In genomic region chr1:128441129-128441473, GRCm38 (mm10) we compare ENCODE assay signal across 16 mouse cellular contexts. TPM values are rescaled to one million over a fixed set of nuclear protein-coding genes. Genes with fewer than 3 reads are reported as not detected.
DNase-seq lines count a peak whose midpoint lies in the region; ATAC-seq and TF ChIP-seq lines count a peak whose summit lies in the region.
"Had no signal": no experiment of that assay in that cellular context is flagged by ENCODE, and none has a peak within 500 bp of the region (broad histone marks: within the 10 kb centered on the region; RNA-seq: fewer than 3 reads in every experiment).

No protein-coding gene starts in this region.

- peak; percentile 52 for ATAC-seq in midbrain, embryonic 11.5 days (ENCODE audit: low FRiP score)
- ATAC-seq in midbrain, postnatal 0 days (ENCODE audit: low FRiP score), result no peak
- no peak for ATAC-seq in forebrain, embryonic 14.5 days
- ATAC-seq in midbrain, embryonic 13.5 days, result no peak
- ATAC-seq: CD4-positive, CD25-positive, alpha-beta regulatory T cell, adult 4 months; intestine, embryonic 16.5 days; Patski had no signal

- H3K4me3 ChIP-seq in heart, adult 2 months, result no peak overlapping the region
- no peak overlapping the region for H3K4me3 ChIP-seq in midbrain, embryonic 11.5 days (ENCODE audit: low read depth, low read length)
- no peak overlapping the region for H3K4me3 ChIP-seq in midbrain, postnatal 0 days (ENCODE audit: low read depth, low read length)
- H3K4me3 ChIP-seq in forebrain, embryonic 14.5 days (ENCODE audit: low read depth, low read length), result no peak overlapping the region
- no peak overlapping the region for H3K4me3 ChIP-seq in midbrain, embryonic 13.5 days (replicated peaks)

- no peak overlapping the region for H3K9ac ChIP-seq in heart, adult 2 months (ENCODE audit: low read depth, low read length)
- no peak overlapping the region for H3K9ac ChIP-seq in midbrain, embryonic 11.5 days (ENCODE audit: low read length)
- no peak overlapping the region for H3K9ac ChIP-seq in midbrain, postnatal 0 days (replicated peaks; ENCODE audit: low read length, poor library complexity, severe bottlenecking)
- H3K9ac ChIP-seq in forebrain, embryonic 14.5 days (ENCODE audit: low read length), result no peak overlapping the region
- H3K9ac ChIP-seq in midbrain, embryonic 13.5 days (replicated peaks), result no peak overlapping the region

- no peaks in the 10 kb centered on the region for H3K9me3 ChIP-seq in midbrain, embryonic 11.5 days (ENCODE audit: control insufficient read depth, low read length)
- H3K9me3 ChIP-seq in midbrain, postnatal 0 days (ENCODE audit: low read length), result no peaks in the 10 kb centered on the region
- no peaks in the 10 kb centered on the region for H3K9me3 ChIP-seq in forebrain, embryonic 14.5 days (replicated peaks; ENCODE audit: control insufficient read depth, low read length)
- no peaks in the 10 kb centered on the region for H3K9me3 ChIP-seq in midbrain, embryonic 13.5 days

- no peak for TF ChIP-seq POLR2A in heart, adult 2 months (IDR thresholded peaks at IDR 0.05; ENCODE audit: insufficient read depth, low read depth, low read length)

- no peak for TF ChIP-seq CTCF in heart, adult 2 months (IDR thresholded peaks at IDR 0.05)
- no peak for TF ChIP-seq CTCF in midbrain, postnatal 0 days (IDR thresholded peaks at IDR 0.05)

- peak overlapping the region; percentile 64 for H3K27ac ChIP-seq in heart, adult 2 months
- H3K27ac ChIP-seq in midbrain, embryonic 11.5 days (ENCODE audit: low read depth, low read length), result no peak overlapping the region
- no peak overlapping the region for H3K27ac ChIP-seq in midbrain, postnatal 0 days (ENCODE audit: low read depth, low read length)
- H3K27ac ChIP-seq in forebrain, embryonic 14.5 days (ENCODE audit: low read depth, low read length), result no peak overlapping the region
- no peak overlapping the region for H3K27ac ChIP-seq in midbrain, embryonic 13.5 days

- WGBS in heart, adult 2 months, result 18% methylated on average over 5 of the region's 5 CpGs
- WGBS in midbrain, embryonic 11.5 days, result 33% methylated on average over 5 of the region's 5 CpGs
- WGBS in midbrain, postnatal 0 days, result 35% methylated on average over 5 of the region's 5 CpGs
- WGBS in forebrain, embryonic 14.5 days, result 43% methylated on average over 5 of the region's 5 CpGs
- 35% methylated on average over 5 of the region's 5 CpGs for WGBS in midbrain, embryonic 13.5 days

- no peak overlapping the region for H3K4me2 ChIP-seq in midbrain, embryonic 11.5 days
- no peak overlapping the region for H3K4me2 ChIP-seq in midbrain, postnatal 0 days (ENCODE audit: low read depth, low read length, poor library complexity, severe bottlenecking)
- H3K4me2 ChIP-seq in forebrain, embryonic 14.5 days (ENCODE audit: low read length), result no peak overlapping the region
- H3K4me2 ChIP-seq in midbrain, embryonic 13.5 days (replicated peaks), result 0 out of 2 replicates have a peak overlapping the region, but pooled peaks have one; percentile 11

- no peaks in the 10 kb centered on the region for H3K27me3 ChIP-seq in heart, adult 2 months (ENCODE audit: control insufficient read depth, insufficient read depth, low read length)
- no peaks in the 10 kb centered on the region; the same call in 1 of the 2 replicates for H3K27me3 ChIP-seq in midbrain, embryonic 11.5 days (ENCODE audit: control insufficient read depth, insufficient read depth, low read length)
- no peaks in the 10 kb centered on the region for H3K27me3 ChIP-seq in midbrain, postnatal 0 days (ENCODE audit: insufficient read depth, low read length)
- H3K27me3 ChIP-seq in forebrain, embryonic 14.5 days (replicated peaks; ENCODE audit: control insufficient read depth, insufficient read depth, low read length), result no peaks in the 10 kb centered on the region
- H3K27me3 ChIP-seq in midbrain, embryonic 13.5 days, result peaks cover 3% of the 10 kb centered on the region; the same call in 1 of the 2 replicates
- H3K27me3 ChIP-seq: Patski had no signal

- DNase-seq in heart, adult 2 months, result no peak
- DNase-seq in heart, postnatal 10 days, result no peak
- DNase-seq in midbrain, embryonic 11.5 days (ENCODE audit: low spot score, missing footprints), result no peak
- DNase-seq in midbrain, postnatal 0 days (ENCODE audit: low spot score), result no peak
- peak; percentile 10 for DNase-seq in forebrain, embryonic 14.5 days (ENCODE audit: low spot score)
- no peak for DNase-seq in spleen, adult 18-20 months
- no peak for DNase-seq in urinary bladder, postnatal 14 days (ENCODE audit: low spot score)
- DNase-seq: adrenal gland, postnatal 14 days; cerebellum, adult 2 months; gastrocnemius, postnatal 10 days; lung, adult 18-20 months; thymus, postnatal 14 days had no signal

- H3K36me3 ChIP-seq in heart, adult 2 months (ENCODE audit: control insufficient read depth, insufficient read depth, low read length), result peaks cover 2% of the 10 kb centered on the region; the same call in 1 of the 2 replicates
- H3K36me3 ChIP-seq in midbrain, embryonic 11.5 days (ENCODE audit: control insufficient read depth, insufficient read depth, low read length), result no peaks in the 10 kb centered on the region
- H3K36me3 ChIP-seq in midbrain, postnatal 0 days (ENCODE audit: insufficient read depth, low read length), result no peaks in the 10 kb centered on the region
- no peaks in the 10 kb centered on the region for H3K36me3 ChIP-seq in forebrain, embryonic 14.5 days (ENCODE audit: control insufficient read depth, insufficient read depth, low read length)
- H3K36me3 ChIP-seq in midbrain, embryonic 13.5 days, result no peaks in the 10 kb centered on the region

- intact Hi-C loops in heart, adult 2 months (cut with DNase I), result loop anchor here (2.0 kb wide), 1 partner anchor 16 kb away; no protein-coding TSS in a partner anchor
- intact Hi-C loops in heart, postnatal 10 days (cut with DNase I), result no loop called here

- peaks cover 6% of the 10 kb centered on the region for H3K4me1 ChIP-seq in heart, adult 2 months (ENCODE audit: control insufficient read depth, insufficient read depth, low read length)
- 0 out of 2 replicates have a peak, but pooled peaks cover 2% of the 10 kb centered on the region for H3K4me1 ChIP-seq in midbrain, embryonic 11.5 days (ENCODE audit: control insufficient read depth, insufficient read depth, low read length)
- no peaks in the 10 kb centered on the region for H3K4me1 ChIP-seq in midbrain, postnatal 0 days (ENCODE audit: insufficient read depth, low read length)
- H3K4me1 ChIP-seq in forebrain, embryonic 14.5 days (ENCODE audit: control insufficient read depth, insufficient read depth, low read length), result no peaks in the 10 kb centered on the region; the same call in 1 of the 2 replicates
- peaks cover 17% of the 10 kb centered on the region for H3K4me1 ChIP-seq in midbrain, embryonic 13.5 days (replicated peaks)

- TF ChIP-seq EP300 in heart, adult 2 months (IDR thresholded peaks at IDR 0.05; ENCODE audit: insufficient read depth, low read depth, low read length), result no peak

- H3K79me2 ChIP-seq in heart, adult 2 months (replicated peaks; ENCODE audit: control insufficient read depth, insufficient read depth, low read length), result no peaks in the 10 kb centered on the region

RNA-seq across cellular contexts. Expression of gene Dars, which starts 23.9 kb away (rescaled TPM):
- 10 to 100 TPM; 57.4 to 66.9 TPM for total RNA-seq in heart, adult 2 months (2021)
- 15.5 and 34.1 TPM in 2 replicates for polyA plus RNA-seq in heart, adult 2 months (2012; rRNA removed)
- total RNA-seq in heart, postnatal 10 days (2021), result 10 to 100 TPM; 54.7 to 60.1 TPM
- polyA plus RNA-seq in midbrain, embryonic 11.5 days (2014; fragmentation: Nextera tagmentation; extraction: Ambion mirVana), result 126 and 148 TPM in 2 replicates
- total RNA-seq in midbrain, postnatal 0 days (2014; rRNA removed), result 53.6 and 62.6 TPM in 2 replicates
- polyA plus RNA-seq in midbrain, postnatal 0 days (2015; fragmentation: Nextera tagmentation; extraction: Ambion mirVana), result 104 and 105 TPM in 2 replicates
- polyA plus RNA-seq in forebrain, embryonic 14.5 days (2014; fragmentation: Nextera tagmentation; extraction: Ambion mirVana), result 105 and 111 TPM in 2 replicates
- polyA plus RNA-seq in midbrain, embryonic 13.5 days (2015; fragmentation: Nextera tagmentation; extraction: Ambion mirVana), result 136 and 140 TPM in 2 replicates
